Mouse (Mus musculus) liver, embryonic 15.5 days (tissue): ENCODE measurements at regions not wholly inside any gene's neighbourhood (a gene's known extent, or its start where the extent isn't known, plus 50 kb on each side); places are given as distances from the start of the nearest gene placed in this dataset.

ENCODE experiments used
- ATAC-seq: fragments of 200-750 bp; cut with Nextera tagmentation; 2 replicates; pipeline ENCODE4 v1.8.0; 2017; ENCODE audit warnings: moderate number of reproducible peaks, mild to moderate bottlenecking, moderate library complexity; ENCODE audit not compliant: insufficient read depth
- H3K27ac ChIP-seq: fragments of 300-500 bp; sonication (generic); replicated peaks from 2 replicates; pipeline ENCODE4 v1.5.1; 2015; ENCODE audit warnings: mild to moderate bottlenecking, inconsistent platforms
- H3K27me3 ChIP-seq: fragments of 300-500 bp; sonication (generic); 2 replicates; pipeline ENCODE4 v1.6.1; 2015; ENCODE audit warnings: mild to moderate bottlenecking, inconsistent platforms
- H3K36me3 ChIP-seq: fragments of 300-500 bp; sonication (generic); replicated peaks from 2 replicates; pipeline ENCODE4 v1.6.1; 2015; ENCODE audit warnings: moderate library complexity, mild to moderate bottlenecking, inconsistent platforms
- H3K4me1 ChIP-seq: fragments of 300-500 bp; sonication (generic); replicated peaks from 2 replicates; pipeline ENCODE4 v1.6.1; 2015; ENCODE audit warnings: inconsistent platforms
- H3K4me2 ChIP-seq: fragments of 300-500 bp; sonication (generic); 2 replicates; pipeline ENCODE4 v1.6.1; 2015; ENCODE audit warnings: moderate library complexity, mild to moderate bottlenecking, inconsistent platforms
- H3K4me3 ChIP-seq: fragments of 300-500 bp; sonication (generic); replicated peaks from 2 replicates; pipeline ENCODE4 v1.5.1; 2015; ENCODE audit warnings: mild to moderate bottlenecking, inconsistent platforms
- H3K9ac ChIP-seq: fragments of 300-500 bp; sonication (generic); 2 replicates; pipeline ENCODE4 v1.6.1; 2015; ENCODE audit warnings: moderate library complexity, mild to moderate bottlenecking, inconsistent platforms
- H3K9me3 ChIP-seq: fragments of 300-500 bp; sonication (generic); replicated peaks from 2 replicates; pipeline ENCODE4 v1.6.1; 2016; ENCODE audit warnings: inconsistent platforms
- WGBS: fragments of 180-500 bp; shearing (Covaris S2); methylation state at CpG from one replicate; pipeline ENCODE4 v1.1.7; 2015; ENCODE audit warnings: mixed read lengths; ENCODE audit not compliant: insufficient replicate concordance; 5-methylcytosine and 5-hydroxymethylcytosine counted together

- H3K36me3 ChIP-seq, result no peaks in the 10 kb centered on the region
- H3K27me3 ChIP-seq, result no peaks in the 10 kb centered on the region
- no peak overlapping the region for H3K4me3 ChIP-seq
- H3K9ac ChIP-seq, result no peak overlapping the region
- WGBS, result 74% methylated on average over 4 of the region's 4 CpGs
- H3K4me1 ChIP-seq, result no peaks in the 10 kb centered on the region
- 0 out of 2 replicates have a peak, but pooled peaks cover 3% of the 10 kb centered on the region for H3K9me3 ChIP-seq
- no peak overlapping the region for H3K4me2 ChIP-seq
- no peak overlapping the region for H3K27ac ChIP-seq
- no peak for ATAC-seq
Observed at GRCm38 (mm10) chr5:125931502-125931901, 399.9 kb downstream of the Tmem132b start.

DNA sequence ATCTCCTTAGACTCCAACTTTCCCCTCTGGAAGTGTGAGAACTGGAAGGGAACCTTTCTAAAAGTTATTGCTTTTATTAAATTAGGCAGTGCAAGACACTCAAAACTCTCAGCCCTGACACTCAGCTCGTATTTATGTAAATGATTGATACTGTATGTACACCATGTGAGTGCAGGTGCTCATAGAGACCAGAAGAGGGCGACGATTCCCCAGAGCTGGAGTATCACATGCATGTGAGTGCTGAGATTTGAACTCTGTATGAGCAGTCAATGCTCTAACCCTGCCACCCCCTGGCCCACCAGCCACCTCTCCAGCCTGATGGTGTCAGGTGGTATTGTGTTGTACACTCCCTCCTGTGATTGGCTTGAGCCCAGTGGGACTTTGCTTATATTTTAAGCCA is 407.8 kb downstream of the Tmem132b start:
- H3K36me3 ChIP-seq, result no peaks in the 10 kb centered on the region
- H3K4me2 ChIP-seq, result no peak overlapping the region
- H3K27ac ChIP-seq, result no peak overlapping the region
- no peak for ATAC-seq
- H3K4me3 ChIP-seq, result no peak overlapping the region
- no peak overlapping the region for H3K9ac ChIP-seq
- no peaks in the 10 kb centered on the region for H3K9me3 ChIP-seq
- H3K27me3 ChIP-seq, result no peaks in the 10 kb centered on the region
- no peaks in the 10 kb centered on the region for H3K4me1 ChIP-seq
- whole genome bisulfite sequencing, result 67% methylated on average over 3 of the region's 3 CpGs

DNA sequence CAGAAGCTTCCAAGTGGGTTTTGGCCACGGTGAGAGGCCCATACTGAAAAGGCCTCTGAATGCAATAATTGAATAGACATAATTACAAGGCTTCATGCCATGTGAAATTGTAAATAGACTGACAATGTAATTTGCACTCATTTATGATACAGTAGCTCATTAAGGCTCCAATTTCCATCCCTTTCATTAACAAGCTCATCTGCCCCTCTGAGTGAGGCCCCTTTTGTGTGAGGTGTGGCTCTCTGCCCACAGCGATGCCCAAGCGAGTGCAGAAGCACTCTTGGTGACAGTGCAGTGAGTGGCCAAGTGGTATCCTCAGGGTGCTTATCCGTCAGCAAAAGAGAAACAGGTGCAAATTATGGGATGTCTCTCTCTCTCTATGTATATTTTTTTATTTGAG is 415.2 kb downstream of the Tmem132b start:
- Histone ChIP-seq H3K27me3 (no peaks in the 10 kb centered on the region), H3K27ac (no peak overlapping the region), H3K4me1 (no peaks in the 10 kb centered on the region), H3K4me3 (no peak overlapping the region), H3K9me3 (no peaks in the 10 kb centered on the region), H3K4me2 (no peak overlapping the region), H3K9ac (no peak overlapping the region), H3K36me3 (no peaks in the 10 kb centered on the region)
- WGBS, result 59% methylated on average over 4 of the region's 4 CpGs
- ATAC-seq, result no peak

DNA sequence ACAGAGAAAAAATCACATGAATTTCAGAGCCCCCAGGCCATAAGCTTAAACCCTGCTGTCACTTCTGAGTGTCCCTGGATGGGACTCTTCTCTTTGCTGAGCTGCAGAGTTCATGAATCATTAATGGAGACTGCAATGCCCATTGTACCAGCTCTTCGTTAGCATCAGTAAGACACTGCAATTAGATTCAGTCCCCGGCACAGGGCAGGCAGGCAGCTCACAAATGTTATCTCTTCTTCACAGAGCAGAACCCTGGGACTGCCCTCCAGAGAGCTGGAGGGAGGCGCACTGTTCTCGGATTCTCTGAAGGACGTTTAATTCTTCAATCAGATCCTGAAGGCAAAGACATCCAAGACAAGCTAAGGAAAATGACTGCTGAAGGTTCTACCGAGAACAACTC is 420.1 kb downstream of the Tmem132b start:
- Histone ChIP-seq H3K27ac (no peak overlapping the region), H3K9me3 (no peaks in the 10 kb centered on the region), H3K9ac (no peak overlapping the region), H3K4me3 (no peak overlapping the region), H3K4me1 (no peaks in the 10 kb centered on the region), H3K4me2 (no peak overlapping the region), H3K36me3 (no peaks in the 10 kb centered on the region), H3K27me3 (no peaks in the 10 kb centered on the region)
- 64% methylated on average over 6 of the region's 6 CpGs for WGBS
- ATAC-seq, result no peak

- no peaks in the 10 kb centered on the region for H3K4me1 ChIP-seq
- WGBS, result 56% methylated on average over 8 of the region's 8 CpGs
- no peak for ATAC-seq
- no peak overlapping the region for H3K27ac ChIP-seq
- H3K9me3 ChIP-seq, result peaks cover 13% of the 10 kb centered on the region; the same call in 1 of the 2 replicates
- H3K4me2 ChIP-seq, result no peak overlapping the region
- H3K27me3 ChIP-seq, result no peaks in the 10 kb centered on the region
- no peaks in the 10 kb centered on the region for H3K36me3 ChIP-seq
- no peak overlapping the region for H3K9ac ChIP-seq
- no peak overlapping the region for H3K4me3 ChIP-seq
Observed at GRCm38 (mm10) chr5:125964039-125964438, 432.5 kb downstream of the Tmem132b start.

GRCm38 (mm10) chr5:125968151-125968550 is 436.6 kb downstream of the Tmem132b start:
- Histone ChIP-seq H3K4me3 (no peak overlapping the region), H3K4me2 (no peak overlapping the region), H3K27me3 (no peaks in the 10 kb centered on the region), H3K9ac (no peak overlapping the region), H3K4me1 (no peaks in the 10 kb centered on the region), H3K9me3 (peaks cover 13% of the 10 kb centered on the region; the same call in 1 of the 2 replicates), H3K27ac (no peak overlapping the region), H3K36me3 (no peaks in the 10 kb centered on the region)
- 41% methylated on average over 4 of the region's 4 CpGs for WGBS
- ATAC-seq, result no peak

GRCm38 (mm10) chr5:125974035-125974434 is 442.5 kb downstream of the Tmem132b start:
- Histone ChIP-seq H3K9ac (no peak overlapping the region), H3K27me3 (no peaks in the 10 kb centered on the region), H3K4me2 (no peak overlapping the region), H3K27ac (no peak overlapping the region), H3K4me1 (no peaks in the 10 kb centered on the region), H3K9me3 (peaks cover 7% of the 10 kb centered on the region), H3K36me3 (no peaks in the 10 kb centered on the region), H3K4me3 (no peak overlapping the region)
- ATAC-seq, result no peak
- WGBS, result 43% methylated on average over 1 of the region's 1 CpGs

- WGBS, result 71% methylated on average over 6 of the region's 6 CpGs
- H3K36me3 ChIP-seq, result no peaks in the 10 kb centered on the region
- ATAC-seq, result no peak
Observed at GRCm38 (mm10) chr5:125979801-125980200, 448.2 kb downstream of the Tmem132b start.

GRCm38 (mm10) chr5:125985356-125985755 is 453.8 kb downstream of the Tmem132b start:
- no peak for ATAC-seq
- Histone ChIP-seq H3K4me2 (no peak overlapping the region), H3K36me3 (no peaks in the 10 kb centered on the region), H3K9me3 (no peaks in the 10 kb centered on the region), H3K4me3 (no peak overlapping the region), H3K27ac (no peak overlapping the region), H3K27me3 (no peaks in the 10 kb centered on the region), H3K9ac (no peak overlapping the region), H3K4me1 (no peaks in the 10 kb centered on the region)

More at GRCm38 (mm10) chr5:125979801-125980200, 448.2 kb downstream of the Tmem132b start:
- Histone ChIP-seq H3K4me3 (no peak overlapping the region), H3K4me2 (no peak overlapping the region), H3K9me3 (no peaks in the 10 kb centered on the region; the same call in none of the 2 replicates), H3K27me3 (no peaks in the 10 kb centered on the region), H3K9ac (no peak overlapping the region), H3K4me1 (no peaks in the 10 kb centered on the region), H3K27ac (no peak overlapping the region)

- WGBS, result 46% methylated on average over 8 of the region's 8 CpGs
- H3K27me3 ChIP-seq, result no peaks in the 10 kb centered on the region
- H3K36me3 ChIP-seq, result no peaks in the 10 kb centered on the region
- H3K4me1 ChIP-seq, result no peaks in the 10 kb centered on the region
- H3K4me3 ChIP-seq, result no peak overlapping the region
- H3K9ac ChIP-seq, result no peak overlapping the region
- no peak overlapping the region for H3K4me2 ChIP-seq
- ATAC-seq, result no peak
- no peak overlapping the region for H3K27ac ChIP-seq
- peaks cover 3% of the 10 kb centered on the region; the same call in 1 of the 2 replicates for H3K9me3 ChIP-seq
Observed at GRCm38 (mm10) chr5:125997173-125997572, 465.6 kb downstream of the Tmem132b start.

GRCm38 (mm10) chr5:126007871-126008270 is 476.3 kb downstream of the Tmem132b start:
- Histone ChIP-seq H3K27me3 (no peaks in the 10 kb centered on the region), H3K27ac (no peak overlapping the region), H3K36me3 (no peaks in the 10 kb centered on the region), H3K9me3 (no peaks in the 10 kb centered on the region), H3K9ac (no peak overlapping the region), H3K4me2 (no peak overlapping the region), H3K4me1 (no peaks in the 10 kb centered on the region), H3K4me3 (no peak overlapping the region)
- 53% methylated on average over 4 of the region's 4 CpGs for WGBS
- no peak for ATAC-seq

DNA sequence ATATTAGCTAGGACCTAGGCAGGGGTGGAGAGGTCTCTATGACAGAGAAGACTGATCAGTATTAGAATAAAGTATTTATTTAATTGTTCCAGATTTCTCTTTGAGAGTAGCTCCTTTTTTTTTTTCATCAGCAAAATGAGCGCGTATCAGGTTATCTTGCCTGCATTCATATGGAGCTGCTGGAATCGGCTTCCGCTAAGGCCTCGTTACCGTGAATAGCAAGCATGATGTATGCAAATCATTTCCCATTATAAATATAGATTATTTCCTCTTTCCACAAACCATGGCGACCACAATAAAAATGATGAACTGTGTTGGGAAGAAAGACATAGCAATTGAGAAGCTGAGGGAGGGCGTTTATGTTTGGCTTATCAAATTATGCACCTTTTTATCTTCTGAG is 476.7 kb downstream of the Tmem132b start:
- ATAC-seq, result no peak
- WGBS, result 76% methylated on average over 8 of the region's 8 CpGs
- H3K9ac ChIP-seq, result no peak overlapping the region
- H3K9me3 ChIP-seq, result no peaks in the 10 kb centered on the region
- H3K36me3 ChIP-seq, result no peaks in the 10 kb centered on the region
- no peak overlapping the region for H3K4me2 ChIP-seq
- no peaks in the 10 kb centered on the region for H3K27me3 ChIP-seq
- H3K4me1 ChIP-seq, result no peaks in the 10 kb centered on the region
- H3K4me3 ChIP-seq, result no peak overlapping the region
- H3K27ac ChIP-seq, result no peak overlapping the region
